Mouse (Mus musculus) liver, adult 2 months (tissue): ENCODE data around the gene Lamtor3.

Experiments used
- CTCF ChIP-seq: fragments of 200-500 bp; IDR thresholded peaks from 2 replicates; pipeline ENCODE4 v1.5.1; 2011; ENCODE audit warnings: low read depth, low read length, control low read depth
- POLR2A ChIP-seq: fragments of 200-500 bp; IDR thresholded peaks from 2 replicates; pipeline ENCODE4 v1.6.1; 2011; ENCODE audit warnings: low read length, control low read depth; ENCODE audit not compliant: insufficient read depth; ENCODE audit errors: extremely low read depth

DNA sequence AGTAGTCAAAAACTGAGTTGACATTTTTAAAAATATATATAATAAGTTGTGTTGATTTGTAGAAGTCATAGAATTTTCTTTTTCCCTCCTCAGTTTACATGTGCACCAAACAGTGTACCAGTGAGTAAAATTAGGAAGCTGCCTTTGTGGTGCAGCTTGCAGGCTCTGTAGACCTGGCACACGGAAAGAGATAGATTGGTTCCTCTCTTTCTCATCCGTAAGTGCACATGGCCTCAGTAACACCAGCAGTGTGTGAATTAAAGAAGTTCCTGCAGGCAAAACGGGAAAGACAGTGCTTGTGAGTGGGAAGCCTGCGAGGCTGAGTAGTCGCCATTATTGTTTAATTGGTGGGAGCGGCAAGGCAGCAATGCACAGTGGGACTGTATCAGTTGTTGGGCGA lies 57.1 kb downstream of the Lamtor3 start:
- TF ChIP-seq CTCF (no peak), POLR2A (no peak)
